Mouse (Mus musculus): Measurements from ENCODE around the gene Gm6880.
"Not testable (repeated sequence)": the region's sequence is repeated elsewhere in the genome, so short reads cannot be mapped to it uniquely, and the experiment has no call there.

The Gm6880 gene

DNA sequence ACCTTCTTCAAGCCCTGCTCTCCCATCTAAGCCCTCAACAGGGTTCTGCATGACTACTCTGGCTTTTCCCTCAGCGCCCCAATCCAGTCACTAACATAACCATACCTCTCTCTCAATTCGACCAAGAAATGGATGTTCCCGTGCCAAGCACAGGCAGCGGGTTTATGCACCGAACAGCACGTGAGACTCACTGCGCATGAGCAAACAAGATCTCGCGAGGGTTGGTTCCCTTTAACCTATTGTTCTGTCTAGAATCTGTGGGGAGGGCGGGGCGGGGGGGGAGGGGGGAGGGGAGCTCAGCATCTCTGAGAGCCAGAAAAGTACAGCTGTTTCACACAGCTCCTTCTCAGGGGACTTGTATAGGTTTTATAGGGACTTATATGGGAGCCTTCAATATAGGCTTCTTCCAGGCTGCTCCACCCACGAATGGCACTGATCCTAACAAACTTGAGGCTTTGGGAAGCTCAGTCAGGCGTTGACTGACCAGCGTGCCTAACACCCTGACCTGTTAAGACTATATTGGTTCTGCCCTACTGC, at the start of gene Gm6880:
Gene Gm6880 (minus strand): TSS at position 51 of the 537 bp plus-strand sequence.
- not testable (repeated sequence) for DNase-seq (ENCODE audit: low spot score)

DNA sequence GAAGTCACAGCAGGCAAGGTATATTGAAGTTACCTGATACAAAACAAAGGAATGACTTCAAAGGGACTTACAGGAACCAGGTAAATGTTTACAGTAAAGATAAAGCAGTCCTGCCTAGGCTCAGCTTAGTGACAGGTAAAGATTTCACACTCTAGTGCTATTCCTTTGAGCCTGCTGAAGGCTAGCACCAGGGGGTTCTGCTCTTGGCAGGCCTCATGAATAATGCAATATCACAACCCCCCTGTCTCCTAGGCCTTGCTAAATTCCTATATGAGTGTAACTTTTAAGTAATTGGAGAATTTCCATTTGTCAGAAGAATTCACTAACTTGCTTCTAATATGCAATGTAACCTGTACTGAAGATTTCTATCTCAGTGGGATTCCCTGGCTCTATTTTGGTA, 36.3 kb upstream of the Gm6880 start:
- DNase-seq (ENCODE audit: low spot score), result not testable (repeated sequence)

- no peak for DNase-seq (ENCODE audit: low spot score)
Measured at GRCm38 (mm10) chrX:74497131-74497530, 15.9 kb upstream of the Gm6880 start.

DNA sequence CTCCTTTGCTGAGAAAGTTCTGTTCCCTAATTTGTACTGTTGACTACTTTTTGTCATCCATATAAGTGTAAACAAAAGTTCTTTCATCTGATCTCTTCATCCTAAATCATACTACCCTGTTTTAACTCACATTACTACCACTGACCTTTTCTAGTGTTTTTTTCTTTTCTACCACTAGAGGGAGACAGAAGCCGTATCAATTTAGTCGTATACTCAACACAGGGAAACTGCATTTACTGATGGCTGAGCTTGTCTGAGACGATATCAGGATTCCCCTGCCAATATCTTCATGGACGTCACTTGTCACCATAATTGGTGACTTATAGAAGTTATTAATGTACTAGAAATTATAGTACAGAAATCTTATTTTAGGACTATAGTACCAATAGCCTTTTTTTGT, 28.4 kb downstream of the Gm6880 start:
- DNase-seq (ENCODE audit: low spot score), result no peak

GRCm38 (mm10) chrX:74451157-74451912, 29.9 kb downstream of the Gm6880 start:
- no peak for DNase-seq (ENCODE audit: low spot score)

Data from urinary bladder, postnatal 14 days (tissue).